Mouse (Mus musculus): ENCODE data around the gene Mbd5.

GRCm38 (mm10) chr2:49264092-49264491 is 314.8 kb downstream of the Mbd5 start:
- no peak for TF ChIP-seq RAD21 (IDR thresholded peaks at IDR 0.05; ENCODE audit: low read depth, low read length)
- no peak for TF ChIP-seq ZC3H11A (IDR thresholded peaks at IDR 0.05; ENCODE audit: low read depth, low read length)
- no peak for TF ChIP-seq CHD2 (IDR thresholded peaks at IDR 0.05; ENCODE audit: low read length)
- no peak for TF ChIP-seq POLR2A (IDR thresholded peaks at IDR 0.05; ENCODE audit: control insufficient read depth in 1 of 2, insufficient read depth in 1 of 2, low read depth in 1 of 2, low read length in 2 of 2, poor library complexity in 1 of 2)
- TF ChIP-seq CTCF (IDR thresholded peaks at IDR 0.05 in 2 of 3, conservative IDR thresholded peaks at IDR 0.05 in 1 of 3; ENCODE audit: control insufficient read depth in 1 of 3, insufficient read depth in 1 of 3, low read depth in 2 of 3, low read length in 3 of 3, poor library complexity in 1 of 3, severe bottlenecking in 1 of 3) = no peak
- TF ChIP-seq NRF1 (IDR thresholded peaks at IDR 0.05; ENCODE audit: insufficient read depth, low read depth, low read length, poor library complexity, severe bottlenecking) = no peak
- TF ChIP-seq POLR2AphosphoS2 (IDR thresholded peaks at IDR 0.05; ENCODE audit: low read length) = no peak
- TF ChIP-seq SMC3 (IDR thresholded peaks at IDR 0.05; ENCODE audit: low read depth, low read length) = no peak
- TF ChIP-seq USF2 (IDR thresholded peaks at IDR 0.05; ENCODE audit: borderline replicate concordance in 1 of 2, insufficient read depth in 1 of 2, low read depth in 1 of 2, low read length in 2 of 2) = no peak
